Mouse (Mus musculus) E14TG2a.4 (cell line): ENCODE results near the gene Sox5.

ENCODE experiments used
- CTCF ChIP-seq: conservative IDR thresholded peaks from 2 replicates; pipeline ENCODE4 v1.5.1; 2014; ENCODE audit warnings: low read length
- NANOG ChIP-seq: IDR thresholded peaks from 2 replicates; pipeline ENCODE4 v1.6.1; 2014; ENCODE audit warnings: borderline replicate concordance, low read length, mixed read lengths
- POU5F1 ChIP-seq: IDR thresholded peaks from 2 replicates; pipeline ENCODE4 v1.6.1; 2014; ENCODE audit warnings: low read length, borderline replicate concordance

- TF ChIP-seq CTCF (no peak), POU5F1 (no peak), NANOG (no peak)
These were observed 484.6 kb downstream of the Sox5 start for GRCm38 (mm10) chr6:144297131-144297530.
